Mouse (Mus musculus): ENCODE data around the gene Slc2a8. TPM values are rescaled to one million over a fixed set of nuclear protein-coding genes. Genes with fewer than 3 reads are reported as not detected.

The Slc2a8 gene
- polyA plus RNA-seq, 1 experiment: 6.7 TPM

GRCm38 (mm10) chr2:32968024-32968614 is 13.8 kb downstream of the Slc2a8 start:
- 80% methylated on average over 9 of the region's 9 CpGs for WGBS
- H3K27ac ChIP-seq (ENCODE audit: control insufficient read depth, insufficient read depth, low read depth, low read length, poor library complexity): no peak overlapping the region

GRCm38 (mm10) chr2:32966689-32967631 is 14.9 kb downstream of the Slc2a8 start:
- TF ChIP-seq CTCF (IDR thresholded peaks at IDR 0.05; ENCODE audit: control insufficient read depth, insufficient read depth, low read length): peak; percentile 65
- TF ChIP-seq POLR2A (IDR thresholded peaks at IDR 0.05; ENCODE audit: borderline replicate concordance, control insufficient read depth, low read depth, low read length): peak; percentile 95
- Histone ChIP-seq H3K4me3 (replicated peaks; ENCODE audit: control insufficient read depth, low read depth, low read length) (peak overlapping the region; percentile 92), H3K4me1 (ENCODE audit: control insufficient read depth, insufficient read depth, low read length) (peaks cover 5% of the 10 kb centered on the region; the same call in 1 of the 2 replicates), H3K27ac (ENCODE audit: control insufficient read depth, insufficient read depth, low read depth, low read length, poor library complexity) (peak overlapping the region; percentile 92)
- WGBS: under 1% methylated on average over 55 of the region's 55 CpGs

More at GRCm38 (mm10) chr2:32968024-32968614, 13.8 kb downstream of the Slc2a8 start:
- Histone ChIP-seq H3K4me1 (ENCODE audit: control insufficient read depth, insufficient read depth, low read length) (peaks cover 4% of the 10 kb centered on the region; the same call in 1 of the 2 replicates), H3K4me3 (replicated peaks; ENCODE audit: control insufficient read depth, low read depth, low read length) (no peak overlapping the region)
- TF ChIP-seq CTCF (IDR thresholded peaks at IDR 0.05; ENCODE audit: control insufficient read depth, insufficient read depth, low read length) (no peak), POLR2A (IDR thresholded peaks at IDR 0.05; ENCODE audit: borderline replicate concordance, control insufficient read depth, low read depth, low read length) (no peak)

- Histone ChIP-seq H3K4me1 (ENCODE audit: control insufficient read depth, insufficient read depth, low read length) (peaks cover 5% of the 10 kb centered on the region; the same call in 1 of the 2 replicates), H3K27ac (ENCODE audit: control insufficient read depth, insufficient read depth, low read depth, low read length, poor library complexity) (peak overlapping the region; percentile 92), H3K4me3 (replicated peaks; ENCODE audit: control insufficient read depth, low read depth, low read length) (peak overlapping the region; percentile 92)
- WGBS: 8% methylated on average over 13 of the region's 13 CpGs
- TF ChIP-seq CTCF (IDR thresholded peaks at IDR 0.05; ENCODE audit: control insufficient read depth, insufficient read depth, low read length) (no peak), POLR2A (IDR thresholded peaks at IDR 0.05; ENCODE audit: borderline replicate concordance, control insufficient read depth, low read depth, low read length) (no peak)
These were observed 15.6 kb downstream of the Slc2a8 start for GRCm38 (mm10) chr2:32966184-32966688.

DNA sequence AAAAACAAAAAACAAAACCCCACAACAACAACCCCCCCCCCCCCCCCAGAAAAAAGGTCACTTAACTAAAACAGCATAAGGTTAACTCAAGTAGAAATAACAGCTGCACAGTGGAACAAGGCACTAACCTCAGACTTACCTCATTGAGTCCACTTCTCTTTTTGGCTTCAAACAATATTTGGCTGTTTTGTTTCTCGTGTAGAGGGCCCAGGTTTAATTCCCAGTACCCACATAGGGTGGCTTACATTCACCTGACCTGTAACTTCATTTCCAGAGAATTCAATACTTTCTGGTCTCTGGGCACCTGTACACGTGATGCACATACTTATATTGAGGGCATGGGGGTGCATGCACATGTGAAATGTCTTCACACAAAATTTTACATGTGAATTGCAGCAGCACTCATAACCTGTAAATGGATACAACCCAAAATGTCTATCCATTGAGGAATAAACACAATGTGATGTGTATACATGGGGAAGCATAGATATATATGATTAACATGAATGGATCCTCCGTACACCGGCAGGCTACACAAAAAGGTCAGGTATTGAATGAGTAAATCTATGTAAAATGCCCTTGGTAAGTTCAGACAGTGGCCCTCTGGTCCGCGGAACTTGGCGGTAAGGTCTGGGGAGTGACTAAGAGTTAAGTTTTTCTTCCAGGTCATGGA is 16.2 kb downstream of the Slc2a8 start:
- H3K4me3 ChIP-seq (replicated peaks; ENCODE audit: control insufficient read depth, low read depth, low read length): no peak overlapping the region
- H3K4me1 ChIP-seq (ENCODE audit: control insufficient read depth, insufficient read depth, low read length): peaks cover 5% of the 10 kb centered on the region; the same call in 1 of the 2 replicates
- 35% methylated on average over 7 of the region's 7 CpGs for WGBS

GRCm38 (mm10) chr2:32964659-32965457 is 17.0 kb downstream of the Slc2a8 start:
- Histone ChIP-seq H3K27ac (ENCODE audit: control insufficient read depth, insufficient read depth, low read depth, low read length, poor library complexity) (no peak overlapping the region), H3K4me3 (replicated peaks; ENCODE audit: control insufficient read depth, low read depth, low read length) (no peak overlapping the region), H3K4me1 (ENCODE audit: control insufficient read depth, insufficient read depth, low read length) (peaks cover 5% of the 10 kb centered on the region; the same call in 1 of the 2 replicates)
- TF ChIP-seq CTCF (IDR thresholded peaks at IDR 0.05; ENCODE audit: control insufficient read depth, insufficient read depth, low read length) (no peak), POLR2A (IDR thresholded peaks at IDR 0.05; ENCODE audit: borderline replicate concordance, control insufficient read depth, low read depth, low read length) (no peak)
- 41% methylated on average over 10 of the region's 10 CpGs for WGBS

More for the DNA sequence above, 16.2 kb downstream of the Slc2a8 start:
- TF ChIP-seq POLR2A (IDR thresholded peaks at IDR 0.05; ENCODE audit: borderline replicate concordance, control insufficient read depth, low read depth, low read length) (no peak), CTCF (IDR thresholded peaks at IDR 0.05; ENCODE audit: control insufficient read depth, insufficient read depth, low read length) (no peak)
- H3K27ac ChIP-seq (ENCODE audit: control insufficient read depth, insufficient read depth, low read depth, low read length, poor library complexity): peak overlapping the region; percentile 10; the same call in 1 of the 2 replicates

DNA sequence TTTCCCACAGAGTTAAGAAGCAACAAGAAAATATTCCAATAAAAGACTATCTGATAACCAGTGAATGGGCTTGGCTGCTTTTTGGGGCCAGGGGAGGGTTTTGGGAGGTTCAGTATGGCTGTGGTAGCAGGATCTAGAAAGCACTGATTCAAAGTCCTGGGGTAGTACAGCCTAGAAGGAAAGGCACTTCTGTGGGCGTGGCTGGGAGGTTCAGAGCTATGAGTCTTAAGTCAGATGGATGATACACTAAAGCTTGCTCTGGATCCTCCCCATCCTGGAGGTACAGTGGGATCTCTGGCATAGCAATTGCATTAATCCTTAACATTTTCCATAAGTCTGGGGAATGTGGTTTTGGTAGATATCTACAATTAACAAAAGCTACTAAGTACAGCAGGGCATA is 17.9 kb downstream of the Slc2a8 start:
- Histone ChIP-seq H3K4me1 (ENCODE audit: control insufficient read depth, insufficient read depth, low read length) (peaks cover 5% of the 10 kb centered on the region; the same call in 1 of the 2 replicates), H3K27ac (ENCODE audit: control insufficient read depth, insufficient read depth, low read depth, low read length, poor library complexity) (no peak overlapping the region), H3K4me3 (replicated peaks; ENCODE audit: control insufficient read depth, low read depth, low read length) (no peak overlapping the region)
- no peak for TF ChIP-seq POLR2A (IDR thresholded peaks at IDR 0.05; ENCODE audit: borderline replicate concordance, control insufficient read depth, low read depth, low read length)
- TF ChIP-seq CTCF (IDR thresholded peaks at IDR 0.05; ENCODE audit: control insufficient read depth, insufficient read depth, low read length): no peak
- WGBS: 62% methylated on average over 1 of the region's 1 CpGs

DNA sequence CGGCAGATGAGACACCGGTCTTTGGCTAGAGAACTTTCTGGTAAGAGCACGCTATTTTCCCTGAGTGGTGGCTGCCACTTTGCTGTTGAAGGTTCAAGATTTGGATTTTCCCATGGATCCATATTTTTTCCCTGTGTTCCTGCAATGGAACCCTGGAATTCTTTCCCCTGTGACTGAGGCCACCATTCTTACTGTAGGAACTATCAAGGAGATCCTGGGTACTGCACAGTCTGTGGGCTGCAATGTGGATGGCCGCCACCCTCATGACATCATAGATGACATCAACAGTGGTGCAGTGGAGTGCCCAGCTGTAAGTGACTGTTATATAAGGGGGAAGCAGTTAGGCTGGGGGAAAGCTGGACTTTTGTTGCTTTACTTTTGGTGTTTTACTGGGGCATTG is 18.3 kb downstream of the Slc2a8 start:
- Histone ChIP-seq H3K27ac (ENCODE audit: control insufficient read depth, insufficient read depth, low read depth, low read length, poor library complexity) (no peak overlapping the region), H3K4me1 (ENCODE audit: control insufficient read depth, insufficient read depth, low read length) (peaks cover 5% of the 10 kb centered on the region; the same call in 1 of the 2 replicates), H3K4me3 (replicated peaks; ENCODE audit: control insufficient read depth, low read depth, low read length) (no peak overlapping the region)
- TF ChIP-seq POLR2A (IDR thresholded peaks at IDR 0.05; ENCODE audit: borderline replicate concordance, control insufficient read depth, low read depth, low read length) (no peak), CTCF (IDR thresholded peaks at IDR 0.05; ENCODE audit: control insufficient read depth, insufficient read depth, low read length) (no peak)
- 63% methylated on average over 4 of the region's 4 CpGs for WGBS

Data from bone marrow, adult 2 months (tissue).